Mouse (Mus musculus) ES-E14 (cell line): ENCODE results near the gene Rps6kc1.

Experiments
- HCFC1 ChIP-seq: IDR thresholded peaks from 2 replicates; pipeline ENCODE4 v1.6.1; 2012; ENCODE audit warnings: low read length, inconsistent platforms, borderline replicate concordance; ENCODE audit not compliant: insufficient read depth
- ZC3H11A ChIP-seq: IDR thresholded peaks from 2 replicates; pipeline ENCODE4 v1.6.1; 2012; ENCODE audit warnings: low read depth, mild to moderate bottlenecking, inconsistent platforms, low read length, borderline replicate concordance
- ZNF384 ChIP-seq: IDR thresholded peaks from 2 replicates; pipeline ENCODE4 v1.6.1; 2012; ENCODE audit warnings: low read depth, low read length, inconsistent platforms

DNA sequence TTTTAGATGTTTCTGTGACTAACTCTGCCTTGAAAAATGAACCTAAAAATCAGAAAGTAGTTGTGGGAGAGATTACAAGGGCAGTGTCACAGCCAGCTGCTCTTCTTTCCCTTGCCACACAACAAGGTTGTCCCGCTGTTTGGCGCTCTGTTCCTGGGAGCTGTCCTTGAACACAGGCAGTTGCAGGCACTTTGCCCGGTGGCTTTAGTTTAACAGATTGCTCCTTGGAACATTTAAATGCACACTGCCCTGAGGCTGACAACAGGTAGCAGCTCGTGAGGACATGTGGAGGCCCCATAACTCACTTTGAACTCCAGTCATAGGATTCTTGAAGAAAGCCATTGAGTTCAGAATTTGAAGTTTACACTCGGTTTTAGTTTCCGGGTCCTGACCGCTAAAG is 36.9 kb upstream of the Rps6kc1 start:
- TF ChIP-seq ZNF384 (no peak), ZC3H11A (no peak), HCFC1 (no peak)
